Mouse (Mus musculus) urinary bladder, postnatal 36 days (tissue): Measurements from ENCODE around the gene Rpl37.
"Not testable (repeated sequence)": the region's sequence is repeated elsewhere in the genome, so short reads cannot be mapped to it uniquely, and the experiment has no call there.

Source experiments
- DNase-seq, 2 experiments: peaks; one replicate each; pipeline ENCODE4 v3.0.0; 2022; ENCODE audit warnings: low spot score in 2 of 2, mixed read lengths in 1 of 2

Rpl37 gene

DNA sequence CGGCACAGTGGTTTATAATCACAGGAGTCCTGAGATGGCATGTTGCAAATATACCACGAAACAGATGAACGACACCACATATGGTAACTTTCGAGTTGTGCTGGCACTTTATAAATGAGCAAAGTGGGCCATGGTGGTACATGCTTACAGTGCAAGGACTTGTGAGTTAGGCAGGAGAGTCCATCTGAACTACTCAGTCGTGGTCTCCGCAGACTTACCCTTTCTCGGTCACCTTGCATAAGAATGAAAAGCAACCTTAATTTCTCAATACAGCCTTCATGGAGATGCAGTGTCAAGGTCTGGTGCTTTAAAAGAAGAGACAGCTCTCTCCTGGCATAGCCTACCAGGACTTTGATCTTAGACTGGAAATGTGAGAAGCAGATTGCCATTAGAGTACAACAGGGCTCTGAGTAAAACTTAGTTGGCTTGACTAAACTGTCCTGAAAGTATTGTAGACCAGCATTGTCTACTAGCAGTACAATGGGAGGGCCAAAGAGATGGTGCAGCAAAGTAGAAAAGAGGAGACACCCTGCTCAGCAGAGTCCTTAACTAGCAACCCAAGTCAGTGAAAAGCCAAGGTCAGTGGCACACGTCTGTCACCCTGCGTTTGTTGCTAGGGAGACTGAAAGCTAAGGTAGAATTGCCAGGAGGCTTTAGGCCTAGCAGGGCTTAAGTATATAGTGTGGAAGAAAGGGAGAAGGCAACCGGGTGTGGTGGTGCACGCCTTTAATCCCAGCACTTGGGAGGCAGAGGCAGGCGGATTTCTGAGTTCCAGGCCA is 5.3 kb downstream of the Rpl37 start:
- no peak for DNase-seq

GRCm38 (mm10) chr15:5126456-5126855 is 10.0 kb downstream of the Rpl37 start:
- no peak for DNase-seq

GRCm38 (mm10) chr15:5127487-5127886 is 11.0 kb downstream of the Rpl37 start:
- DNase-seq: no peak

DNA sequence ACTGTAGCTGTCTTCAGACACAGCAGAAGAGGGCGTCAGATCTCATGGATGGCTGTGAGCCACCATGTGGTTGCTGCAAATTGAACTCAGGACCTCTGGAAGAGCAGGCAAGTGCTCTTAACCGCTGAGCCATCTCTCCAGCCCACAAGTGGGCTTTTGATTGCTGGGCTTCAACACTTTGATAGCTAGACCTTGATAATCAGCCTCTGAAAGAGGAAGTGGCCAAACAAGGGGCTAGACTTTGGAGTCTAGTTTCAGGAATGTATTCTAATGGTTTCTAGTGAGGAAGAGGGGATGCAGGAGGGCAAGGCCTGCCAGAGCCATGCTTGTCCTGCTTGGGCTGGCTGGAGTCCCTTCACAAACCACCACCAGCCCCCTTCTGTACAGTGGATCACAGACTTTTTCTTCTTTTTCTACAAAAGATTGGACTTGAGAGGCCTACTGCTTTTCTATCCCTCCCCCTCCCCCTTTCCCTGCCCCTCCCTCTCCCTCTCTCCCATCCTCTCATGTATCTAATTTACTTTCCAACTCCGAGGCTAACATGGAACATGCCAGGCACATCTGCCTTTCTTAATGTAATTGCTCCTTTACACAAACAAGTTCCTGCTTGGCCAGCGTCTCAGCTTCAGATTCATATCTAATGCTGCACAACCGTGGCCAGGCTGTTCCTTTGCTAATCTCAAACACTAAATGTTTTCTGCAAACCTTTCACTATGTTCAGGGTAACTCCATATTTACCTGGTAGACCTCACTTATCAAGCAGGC is 11.9 kb downstream of the Rpl37 start:
- DNase-seq: peak in 1 of 2 experiments; percentile 26

GRCm38 (mm10) chr15:5129111-5129805 is 12.8 kb downstream of the Rpl37 start:
- no peak for DNase-seq

DNA sequence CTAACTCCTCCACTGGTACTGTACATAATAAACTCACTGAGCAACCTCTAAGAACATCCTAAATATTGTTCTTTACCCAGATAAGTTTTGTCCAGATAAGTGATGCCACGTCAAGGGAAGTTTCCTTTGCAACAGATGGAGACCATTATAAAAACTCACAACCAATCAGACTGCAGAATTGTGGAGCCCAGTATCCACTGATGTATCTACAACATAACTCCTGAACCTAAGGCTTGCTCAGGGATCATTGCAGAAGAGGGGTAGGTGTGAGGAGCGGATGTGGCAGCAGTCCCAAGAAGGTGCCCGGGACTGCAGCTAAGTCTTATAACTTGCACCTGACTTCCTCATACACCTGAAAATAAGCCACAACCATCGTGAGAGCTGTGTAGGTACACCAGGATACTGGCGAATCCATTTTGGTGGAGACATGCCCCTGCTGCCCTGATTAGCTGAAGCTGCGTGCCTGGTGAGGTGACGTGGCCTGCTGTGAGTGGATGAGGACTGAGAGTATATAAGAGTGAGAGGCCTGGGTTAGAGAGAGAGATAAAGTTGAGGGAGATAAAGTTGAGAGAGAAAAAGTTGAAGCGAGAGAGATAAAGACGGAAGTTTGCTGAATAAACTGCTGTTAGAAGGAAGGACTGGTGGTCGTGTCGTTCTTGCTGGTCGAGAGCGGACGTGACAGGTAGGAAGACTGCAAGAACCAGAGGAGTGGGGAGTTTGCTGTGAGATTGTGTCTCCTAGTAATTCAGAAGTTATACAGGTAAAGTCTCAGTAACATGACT is 14.6 kb downstream of the Rpl37 start:
- DNase-seq: not testable (repeated sequence)

DNA sequence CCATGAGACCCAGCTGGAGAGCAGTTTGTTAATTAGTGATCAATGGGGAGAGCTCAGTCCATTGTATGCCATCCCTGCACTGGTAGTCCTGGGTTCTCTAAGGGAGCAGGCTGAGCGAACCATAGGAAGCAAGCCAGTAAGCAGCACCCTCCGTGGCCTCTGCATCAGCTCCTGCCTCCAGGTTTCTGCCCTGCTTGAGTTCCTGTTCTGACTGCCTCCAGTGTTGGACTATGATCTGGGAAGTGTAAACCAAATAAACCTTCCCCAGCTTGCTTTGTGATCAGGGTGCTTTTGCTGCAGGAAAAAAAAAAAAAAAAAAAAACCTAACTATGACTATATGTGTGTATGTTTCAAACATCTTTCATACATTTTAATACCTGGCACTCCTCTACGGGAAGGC is 16.9 kb downstream of the Rpl37 start:
- DNase-seq: no peak

GRCm38 (mm10) chr15:5134179-5134578 is 17.7 kb downstream of the Rpl37 start:
- no peak for DNase-seq

GRCm38 (mm10) chr15:5134945-5135483 is 18.6 kb downstream of the Rpl37 start:
- DNase-seq: no peak

DNA sequence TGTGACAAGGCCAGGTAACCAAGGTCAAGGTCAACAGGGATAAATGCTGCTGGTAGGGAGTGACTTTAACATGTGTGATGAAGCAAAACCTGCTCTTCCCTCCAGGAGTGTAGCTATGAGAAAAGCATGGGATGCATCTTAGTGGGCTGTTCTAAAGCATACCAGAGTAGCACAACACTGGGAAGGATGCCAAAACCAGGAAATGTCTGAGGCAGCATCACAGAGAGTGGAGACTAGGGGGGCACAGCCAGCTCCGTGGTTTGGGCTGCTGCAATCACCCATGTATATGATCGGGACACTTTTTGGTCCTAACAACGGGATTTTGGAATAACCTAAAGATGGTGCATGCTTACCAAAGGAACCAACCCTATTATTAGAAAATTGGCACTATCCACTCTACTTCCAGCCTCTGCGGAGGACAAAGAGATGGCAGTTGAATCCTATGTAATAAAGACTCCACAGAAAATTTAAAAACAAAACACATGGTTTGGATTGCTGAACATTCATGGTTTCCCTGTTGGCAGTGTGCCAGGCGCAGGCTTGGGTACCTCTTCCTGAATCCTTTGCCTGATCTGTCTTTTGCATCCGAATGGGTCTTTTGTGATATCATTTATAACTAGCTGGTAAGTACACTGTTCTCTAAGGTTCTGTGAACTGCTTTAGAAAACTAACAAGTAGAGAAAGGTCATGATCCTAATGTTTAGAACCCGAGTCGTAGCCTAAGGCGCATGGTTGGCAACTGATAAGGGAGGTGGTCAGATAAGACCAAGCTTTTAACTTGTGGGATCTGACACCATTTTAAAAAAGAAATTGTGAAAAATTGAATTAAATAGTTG is 21.8 kb downstream of the Rpl37 start:
- no peak for DNase-seq

DNA sequence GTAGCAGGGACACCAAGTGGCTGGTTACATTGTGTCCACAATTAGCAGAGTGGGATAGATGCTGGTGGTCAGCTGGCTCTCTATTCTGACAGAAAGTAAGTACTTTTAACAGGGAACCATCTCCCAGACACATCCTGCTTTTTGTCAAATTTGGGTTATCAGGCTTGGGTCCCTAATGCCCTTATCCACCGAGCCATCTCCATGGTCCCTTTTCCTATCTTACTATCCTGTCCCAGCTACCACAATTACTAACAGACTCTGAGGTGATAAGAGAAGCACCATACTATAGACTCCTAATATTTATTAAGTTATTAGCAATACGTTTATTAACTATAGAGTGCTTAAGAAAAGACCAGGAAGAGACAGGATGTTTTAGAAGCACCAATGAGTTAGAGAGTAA is 22.9 kb downstream of the Rpl37 start:
- no peak for DNase-seq

DNA sequence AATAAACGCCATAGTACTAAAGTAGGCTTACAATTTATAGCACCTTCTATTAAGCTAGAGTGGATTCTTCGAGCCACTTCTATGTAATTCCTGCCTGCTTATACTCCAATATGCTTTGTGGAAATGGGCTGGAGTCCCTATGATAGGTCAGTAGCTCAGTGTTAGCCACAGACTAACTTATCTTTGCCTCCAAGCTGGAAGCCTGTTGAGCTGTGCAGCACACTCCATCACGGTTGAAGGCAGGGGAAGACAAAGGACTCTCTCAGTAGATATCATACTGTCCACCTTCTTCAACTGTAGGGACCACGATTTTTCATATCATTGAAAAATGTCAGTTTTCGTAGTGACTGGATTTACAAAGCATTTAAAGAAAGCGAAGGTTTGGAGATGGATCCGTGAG is 23.4 kb downstream of the Rpl37 start:
- no peak for DNase-seq

- DNase-seq: no peak
Measured at GRCm38 (mm10) chr15:5140357-5140756, 23.9 kb downstream of the Rpl37 start.

DNA sequence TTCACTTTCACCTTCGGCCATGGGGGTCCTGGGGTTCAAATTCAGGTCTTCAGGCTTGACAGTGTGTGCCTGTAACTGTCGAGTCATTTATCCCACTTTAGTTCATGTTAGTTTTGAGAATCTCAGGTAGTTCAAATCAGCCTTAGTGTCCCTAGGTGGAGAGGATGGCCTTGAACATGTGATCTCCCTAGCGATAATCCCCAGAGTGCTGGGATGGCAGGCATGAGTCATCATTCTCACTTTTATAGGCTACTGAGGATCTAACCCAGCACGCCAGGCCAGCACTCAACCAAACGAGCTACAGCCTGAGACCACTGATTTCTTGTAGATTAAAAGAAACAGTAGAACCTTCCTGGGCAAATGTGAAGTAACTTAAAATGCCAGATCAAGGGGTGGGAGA is 25.6 kb downstream of the Rpl37 start:
- no peak for DNase-seq

DNA sequence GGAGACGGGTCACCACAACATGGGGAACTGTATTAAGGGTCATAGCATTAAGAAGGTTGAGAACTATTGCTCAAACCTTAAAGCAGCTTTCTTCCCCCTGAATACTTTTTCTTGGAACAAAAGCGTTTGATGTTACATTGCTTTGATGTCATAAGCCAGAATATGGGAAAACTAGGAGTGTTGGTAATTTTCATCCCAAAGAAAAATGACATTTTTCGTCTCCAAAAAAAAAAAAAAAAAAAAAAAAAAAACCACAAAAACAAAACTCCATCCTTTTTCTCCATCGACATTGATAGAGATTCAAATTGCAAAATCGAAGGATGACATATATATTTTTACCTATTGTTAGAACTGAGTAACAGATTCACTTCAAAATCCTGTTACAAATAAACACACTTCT is 26.3 kb downstream of the Rpl37 start:
- DNase-seq: no peak

- peak; percentile 56 to 70 for DNase-seq
Measured at GRCm38 (mm10) chr15:5143361-5144020, 27.0 kb downstream of the Rpl37 start, which contains the start of gene Prkaa1. Gene Prkaa1, plus strand, starts transcription at chr15:5143861.

DNA sequence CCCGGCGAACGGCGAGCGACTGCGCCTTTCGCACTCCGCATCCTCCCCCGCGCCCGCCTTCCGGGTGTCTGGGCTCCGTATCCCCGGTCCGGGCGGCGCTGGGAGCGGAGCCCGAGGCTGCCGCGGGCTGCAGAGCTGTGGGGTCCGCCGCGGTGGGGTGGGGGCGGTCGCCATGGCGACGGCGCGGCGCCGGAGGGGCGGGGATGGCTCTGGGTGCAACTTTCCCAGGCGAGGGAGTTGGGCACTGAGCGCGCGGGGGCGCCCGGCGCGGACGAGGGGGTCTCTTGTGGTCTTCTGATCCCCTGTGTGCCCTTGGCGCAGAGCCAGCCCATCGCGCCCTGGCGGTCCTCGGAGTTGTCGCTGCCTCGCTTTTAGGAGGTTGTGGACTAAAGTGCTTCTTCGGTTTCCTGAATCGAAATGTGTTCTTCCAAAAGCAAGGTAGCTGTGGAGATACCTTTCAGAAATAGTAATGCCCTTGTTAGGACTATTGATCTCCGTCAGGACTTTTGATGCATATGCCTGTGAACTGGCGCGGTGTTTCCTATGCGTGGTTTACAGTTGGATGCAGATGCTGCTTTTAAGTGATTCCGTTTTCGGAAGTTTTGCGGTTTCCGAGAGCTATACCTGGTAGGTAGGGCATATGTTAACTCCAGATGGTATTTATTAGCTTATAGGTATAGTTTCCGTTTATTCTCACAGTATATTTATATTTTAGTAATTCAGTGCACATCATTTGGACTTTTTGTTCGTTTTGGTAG is 27.8 kb downstream of the Rpl37 start:
- DNase-seq: peak; percentile 28 to 56

- no peak for DNase-seq
Measured at GRCm38 (mm10) chr15:5145196-5145945, 28.9 kb downstream of the Rpl37 start.
